Mouse (Mus musculus) spleen, postnatal 4 days (tissue): ENCODE data around the gene Fut11.
A peak's percentile ranks its signal among the peaks of the same experiment; 100 is the strongest.
"Not testable (repeated sequence)": the region's sequence is repeated elsewhere in the genome, so short reads cannot be mapped to it uniquely, and the experiment has no call there.

Experiments used
- DNase-seq, 2 experiments: peaks; one replicate each; pipeline ENCODE4 v3.0.0; 2022; ENCODE audit warnings: low spot score in 2 of 2

The Fut11 gene

GRCm38 (mm10) chr14:20674064-20674833 is 20.5 kb upstream of the Fut11 start, which contains the start of gene Sec24c:
Sec24c (plus strand) TSS chr14:20674308.
- DNase-seq: peak; percentile 98 to 99

- no peak for DNase-seq
These were observed 16.9 kb upstream of the Fut11 start for GRCm38 (mm10) chr14:20677906-20678305.

- DNase-seq: no peak
These were observed 13.0 kb upstream of the Fut11 start for GRCm38 (mm10) chr14:20681742-20682141.

GRCm38 (mm10) chr14:20682498-20682897 is 12.3 kb upstream of the Fut11 start:
- no peak for DNase-seq

- no peak for DNase-seq
These were observed 8.2 kb upstream of the Fut11 start for GRCm38 (mm10) chr14:20686576-20686975.

GRCm38 (mm10) chr14:20689009-20689408 is 5.8 kb upstream of the Fut11 start:
- no peak for DNase-seq

- DNase-seq: no peak
These were observed 3.0 kb upstream of the Fut11 start for GRCm38 (mm10) chr14:20691772-20692171.

- no peak for DNase-seq
These were observed 1.1 kb upstream of the Fut11 start for GRCm38 (mm10) chr14:20693589-20694101.

GRCm38 (mm10) chr14:20694185-20694883 is 434 bp upstream of the Fut11 start:
- no peak for DNase-seq

- no peak for DNase-seq
These were observed 1.2 kb downstream of the Fut11 start for GRCm38 (mm10) chr14:20695761-20696520.

- DNase-seq: no peak
These were observed 2.2 kb downstream of the Fut11 start for GRCm38 (mm10) chr14:20696986-20697385.

- no peak for DNase-seq
These were observed 3.7 kb downstream of the Fut11 start for GRCm38 (mm10) chr14:20698515-20698914.

- DNase-seq: no peak
These were observed 5.6 kb downstream of the Fut11 start for GRCm38 (mm10) chr14:20700362-20700761.

- no peak for DNase-seq
These were observed 6.8 kb downstream of the Fut11 start for GRCm38 (mm10) chr14:20701554-20701953.

- no peak for DNase-seq
These were observed 7.5 kb downstream of the Fut11 start for GRCm38 (mm10) chr14:20702096-20702740.

GRCm38 (mm10) chr14:20702741-20703381 is 8.1 kb downstream of the Fut11 start, which contains the start of gene Chchd1:
Chchd1 (plus strand) TSS chr14:20703006.
- peak; percentile 85 to 94 for DNase-seq

GRCm38 (mm10) chr14:20703461-20703860 is 8.7 kb downstream of the Fut11 start:
- not testable (repeated sequence) for DNase-seq

GRCm38 (mm10) chr14:20707201-20708190 is 12.7 kb downstream of the Fut11 start, which contains the start of gene Zswim8:
Zswim8 (plus strand) TSS chr14:20707552.
- DNase-seq: peak; percentile 83 to 91

- DNase-seq: no peak
These were observed 13.5 kb downstream of the Fut11 start for GRCm38 (mm10) chr14:20708239-20708638.

GRCm38 (mm10) chr14:20713832-20714231 is 19.1 kb downstream of the Fut11 start:
- no peak for DNase-seq
